Mouse (Mus musculus): ENCODE measurements around the gene Pik3r5.
A peak's percentile ranks its signal among the peaks of the same experiment; 100 is the strongest.

Gene Pik3r5

GRCm38 (mm10) chr11:68404185-68404584 is 27.7 kb upstream of the Pik3r5 start:
- DNase-seq, result no peak

- no peak for DNase-seq
These were observed 26.3 kb upstream of the Pik3r5 start for GRCm38 (mm10) chr11:68405576-68405975.

DNA sequence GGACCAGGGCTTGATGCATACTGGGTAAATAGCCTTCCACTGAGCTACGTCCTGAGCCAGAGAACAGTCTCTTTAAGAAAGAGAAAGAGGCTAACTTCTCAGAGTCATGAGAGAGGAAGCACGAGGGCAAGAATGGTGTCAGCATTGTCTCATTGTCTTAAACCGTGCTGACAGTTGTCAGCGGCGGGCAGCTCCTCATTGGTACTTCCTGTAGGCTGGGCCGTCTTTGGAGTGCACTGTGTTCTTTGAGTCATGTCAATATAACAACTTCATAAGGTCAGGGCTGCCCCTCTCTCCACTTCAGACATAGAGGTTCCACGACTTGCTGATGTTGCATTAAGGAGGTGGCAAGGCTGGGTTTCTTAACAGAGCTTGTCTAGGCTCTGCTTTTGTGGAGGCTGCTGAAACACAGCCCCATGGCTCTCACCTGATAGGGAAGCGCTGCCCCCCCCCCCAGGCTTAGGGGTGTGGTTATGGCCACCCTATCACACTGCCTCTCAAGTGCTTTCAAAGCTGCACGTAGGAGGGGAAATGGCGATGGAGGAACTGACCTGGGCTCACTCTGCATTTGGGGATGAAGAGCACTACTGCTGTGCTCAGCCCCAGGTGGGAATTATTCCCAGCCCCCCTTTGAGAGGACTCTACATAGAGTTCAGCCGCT is 24.5 kb upstream of the Pik3r5 start:
- no peak for DNase-seq

DNA sequence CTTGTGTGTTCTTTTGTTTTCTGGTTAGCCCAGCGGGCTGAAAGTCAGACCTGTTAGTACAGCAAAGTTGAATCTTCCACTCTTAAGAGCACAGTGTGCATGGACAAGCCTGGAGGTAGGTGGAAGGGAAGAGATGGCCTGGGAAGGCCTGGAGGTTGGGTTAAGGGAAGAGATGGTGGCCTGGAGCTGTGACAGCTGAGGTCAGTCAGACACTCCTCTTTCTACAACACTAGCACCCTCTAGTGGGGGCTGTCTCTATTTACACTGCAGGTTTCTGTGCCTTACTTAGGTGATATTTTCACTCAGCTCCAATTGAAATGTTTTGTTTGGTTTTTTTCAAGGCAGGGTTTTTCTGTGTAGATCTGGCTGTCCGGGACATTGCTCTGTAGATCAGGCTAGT is 23.8 kb upstream of the Pik3r5 start:
- DNase-seq, result peak; percentile 70

DNA sequence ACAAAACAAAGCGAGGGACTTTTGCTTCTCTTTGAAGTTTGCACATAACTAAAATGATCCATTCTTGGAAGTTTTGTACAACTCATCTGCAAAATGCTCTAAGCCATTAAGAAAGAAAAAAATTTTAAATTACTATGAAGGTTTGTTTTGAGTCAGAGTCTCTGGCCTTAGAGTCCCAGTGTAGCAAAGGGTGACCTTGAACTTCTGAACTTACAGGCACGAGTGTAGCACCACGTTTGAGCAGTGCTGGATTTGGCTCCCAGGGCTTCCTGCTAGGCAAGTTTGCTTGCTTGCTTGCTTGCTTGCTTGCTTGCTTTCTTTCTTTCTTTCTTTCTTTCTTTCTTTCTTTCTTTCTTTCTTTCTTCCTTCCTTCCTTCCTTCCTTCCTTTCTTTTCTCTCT is 14.9 kb upstream of the Pik3r5 start:
- no peak for DNase-seq

GRCm38 (mm10) chr11:68417831-68418230 is 14.1 kb upstream of the Pik3r5 start:
- DNase-seq, result no peak

DNA sequence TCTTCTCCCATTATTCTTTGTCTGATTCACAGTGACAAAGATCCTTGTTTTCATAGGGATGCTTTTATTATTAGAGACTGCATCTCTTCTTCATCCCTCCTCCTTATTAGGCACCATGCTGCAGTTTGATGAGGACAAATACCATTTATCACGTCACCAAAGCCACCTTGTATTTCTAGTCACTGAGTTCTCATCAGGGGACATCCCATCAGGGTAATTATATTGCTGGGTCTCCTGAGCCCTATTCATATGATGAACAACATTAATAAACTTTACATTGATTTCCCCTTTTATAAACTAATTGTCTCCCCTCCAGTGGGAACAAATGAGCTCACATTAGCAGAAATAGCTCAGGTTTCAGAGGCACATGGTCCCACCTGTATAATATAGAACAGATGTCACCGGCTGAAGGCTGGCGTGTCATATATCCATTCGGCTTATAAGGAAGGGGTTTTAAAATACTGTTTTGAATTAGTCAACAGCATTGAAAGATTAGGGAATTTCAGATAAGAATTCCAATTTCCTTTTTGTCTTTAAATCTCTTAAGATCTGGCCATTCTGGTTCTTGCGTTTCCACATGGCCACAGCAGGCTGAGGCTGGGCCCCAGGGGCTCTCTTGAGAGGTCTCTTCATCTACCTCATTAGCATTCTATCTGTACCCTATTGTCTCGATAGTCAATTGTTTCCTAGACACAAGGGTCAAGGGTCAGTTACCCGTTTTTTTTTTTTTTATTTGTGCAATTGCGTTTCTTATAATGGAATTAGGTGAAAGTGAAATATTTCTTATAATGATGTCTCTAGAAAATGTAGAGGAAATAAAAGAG is 6.2 kb upstream of the Pik3r5 start:
- no peak for DNase-seq

DNA sequence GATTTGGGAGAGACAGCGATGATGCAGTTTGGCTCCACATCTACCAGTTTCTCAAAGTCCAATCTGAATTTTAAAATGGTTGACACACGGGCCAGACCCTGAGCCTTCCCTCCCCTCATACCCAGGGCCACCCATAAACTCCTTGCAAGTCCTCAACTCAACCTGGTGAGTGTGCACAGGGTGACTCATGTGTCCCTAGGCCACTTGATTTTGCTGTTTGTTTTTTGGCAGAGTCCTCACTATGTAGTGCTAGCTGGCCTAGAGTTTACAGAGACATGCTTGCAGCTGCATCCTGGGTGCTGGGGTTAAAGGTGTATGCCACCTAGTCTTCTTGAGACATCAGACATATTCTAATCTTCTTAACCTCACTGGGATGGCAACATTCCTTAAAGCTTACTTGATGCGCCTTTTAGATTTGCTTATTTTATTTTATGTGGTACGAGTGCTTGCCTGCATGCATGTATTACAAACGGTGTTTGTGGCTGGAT is 4.8 kb upstream of the Pik3r5 start:
- DNase-seq, result no peak

DNA sequence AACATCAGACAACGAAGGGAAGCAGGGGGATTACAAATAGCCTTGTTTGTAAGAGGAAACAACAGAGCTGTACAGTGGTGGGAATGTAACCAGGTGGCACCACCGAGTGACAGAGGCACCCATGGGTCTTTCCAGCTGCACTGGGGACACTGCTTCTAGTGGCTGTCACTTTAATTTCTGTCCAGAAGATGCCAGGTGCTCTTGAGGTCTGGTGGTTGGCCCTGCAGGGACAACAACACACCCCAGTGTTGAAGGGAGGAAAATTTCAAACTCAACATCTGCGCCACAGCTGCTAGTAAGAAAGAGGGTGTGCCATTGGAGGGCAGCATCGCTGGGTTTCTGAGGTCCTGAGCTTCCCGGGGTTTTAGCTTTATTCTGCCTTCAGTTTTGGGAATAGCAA is 1.3 kb upstream of the Pik3r5 start:
- no peak for DNase-seq

- DNase-seq, result no peak
These were observed 570 bp downstream of the Pik3r5 start for GRCm38 (mm10) chr11:68432361-68433021.

DNA sequence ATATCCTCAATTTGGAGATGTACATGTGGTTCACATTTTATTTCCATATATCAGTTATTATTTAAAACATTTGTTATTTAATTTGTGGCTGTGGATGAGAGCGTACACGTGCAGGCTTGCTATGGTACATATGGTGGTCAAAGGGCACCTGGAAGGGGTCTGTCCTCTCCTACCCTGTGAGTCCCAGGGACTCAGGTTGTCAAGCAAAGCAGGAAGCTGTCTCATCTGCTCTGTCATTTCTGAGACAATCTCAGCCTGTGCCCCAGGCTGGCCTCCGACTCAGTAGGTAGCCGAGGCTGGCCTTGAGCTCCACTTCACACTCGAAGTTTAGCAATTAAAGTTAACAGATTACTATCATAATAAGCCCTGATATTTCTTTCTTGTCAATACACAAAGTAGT is 1.6 kb downstream of the Pik3r5 start:
- DNase-seq, result no peak

GRCm38 (mm10) chr11:68434697-68435096 is 2.8 kb downstream of the Pik3r5 start:
- no peak for DNase-seq

DNA sequence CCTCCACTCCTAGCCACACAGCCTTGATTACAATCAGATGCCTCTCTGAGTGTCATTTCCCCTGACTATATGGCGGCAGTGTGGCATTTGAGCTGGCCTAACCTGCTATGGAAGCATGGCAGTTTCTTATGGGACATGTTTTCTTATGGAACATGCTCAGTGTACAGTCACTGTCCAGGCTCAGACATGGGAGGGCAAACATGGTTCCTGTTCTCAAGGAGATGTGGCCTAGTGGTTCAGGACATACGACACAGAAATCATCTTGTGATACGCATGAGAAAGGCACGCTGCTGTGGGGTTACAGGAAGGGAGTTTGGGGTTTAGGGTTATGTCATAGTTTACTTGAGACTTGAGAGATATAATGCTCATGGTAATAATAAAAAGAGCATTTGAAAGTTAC is 3.7 kb downstream of the Pik3r5 start:
- DNase-seq, result no peak

GRCm38 (mm10) chr11:68436376-68436775 is 4.5 kb downstream of the Pik3r5 start:
- DNase-seq, result no peak

- DNase-seq, result no peak
These were observed 8.2 kb downstream of the Pik3r5 start for GRCm38 (mm10) chr11:68440100-68440499.

GRCm38 (mm10) chr11:68440965-68441364 is 9.0 kb downstream of the Pik3r5 start:
- no peak for DNase-seq

DNA sequence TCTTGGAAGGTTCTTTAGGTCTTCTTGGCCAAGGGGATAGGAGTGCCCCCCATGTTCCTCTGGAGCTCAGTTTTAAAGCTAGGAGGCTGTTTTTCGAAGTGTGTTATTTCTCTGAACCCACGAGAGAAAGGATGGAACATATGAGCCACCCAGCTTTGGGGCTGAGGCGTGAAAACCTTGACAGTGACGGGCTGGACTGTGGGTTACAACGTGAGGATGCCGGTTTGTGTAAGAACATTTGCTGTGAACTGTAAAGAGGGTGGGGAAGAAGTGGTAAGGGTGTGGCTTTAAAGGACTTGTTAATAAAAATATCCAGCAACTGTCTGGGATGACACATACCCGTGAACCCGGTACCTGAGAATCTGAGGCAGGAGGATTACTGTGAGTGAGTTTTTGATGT is 10.4 kb downstream of the Pik3r5 start:
- no peak for DNase-seq

- no peak for DNase-seq
These were observed 11.2 kb downstream of the Pik3r5 start for GRCm38 (mm10) chr11:68442983-68443638.

- no peak for DNase-seq
These were observed 14.0 kb downstream of the Pik3r5 start for GRCm38 (mm10) chr11:68445901-68446300.

DNA sequence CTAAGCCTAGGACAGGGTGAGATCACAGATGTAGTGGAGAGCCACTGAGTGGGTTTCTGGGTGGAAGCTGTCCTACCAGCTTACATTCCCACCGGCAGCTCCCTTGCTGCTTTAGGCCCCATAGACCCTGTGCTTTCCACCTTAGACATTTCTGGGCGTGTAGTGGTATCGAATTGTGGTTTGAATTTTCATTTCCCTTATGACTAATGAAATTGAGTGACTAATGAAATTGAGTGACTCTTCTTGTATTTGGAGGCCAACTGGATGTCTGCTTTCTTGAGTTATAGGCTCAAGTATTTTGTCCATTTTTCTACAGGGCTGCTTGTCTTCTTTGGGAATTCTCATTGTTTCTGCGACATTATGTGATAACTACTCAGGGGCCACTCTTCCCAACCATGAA is 14.6 kb downstream of the Pik3r5 start:
- no peak for DNase-seq

GRCm38 (mm10) chr11:68447242-68447641 is 15.3 kb downstream of the Pik3r5 start:
- no peak for DNase-seq

DNA sequence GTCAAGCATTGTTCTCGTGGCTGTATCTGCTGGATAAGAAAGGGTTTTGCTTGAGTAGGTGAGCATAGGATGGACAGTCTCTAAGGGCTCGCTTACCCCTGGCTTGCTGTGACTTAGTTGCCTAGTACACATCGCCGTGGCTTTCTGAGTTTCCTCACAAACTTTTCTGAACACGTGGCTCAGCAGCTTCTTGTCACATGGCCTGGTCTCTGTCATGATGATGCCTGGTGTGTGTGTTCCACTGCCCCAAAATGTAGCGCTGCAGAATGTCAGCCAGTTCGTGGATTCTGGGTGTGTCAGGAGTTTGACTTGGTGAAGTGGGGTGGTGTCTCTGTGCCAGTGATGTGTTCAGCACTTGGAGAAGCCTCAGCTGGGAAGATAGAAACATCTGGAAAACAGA is 16.4 kb downstream of the Pik3r5 start:
- DNase-seq, result no peak

DNA sequence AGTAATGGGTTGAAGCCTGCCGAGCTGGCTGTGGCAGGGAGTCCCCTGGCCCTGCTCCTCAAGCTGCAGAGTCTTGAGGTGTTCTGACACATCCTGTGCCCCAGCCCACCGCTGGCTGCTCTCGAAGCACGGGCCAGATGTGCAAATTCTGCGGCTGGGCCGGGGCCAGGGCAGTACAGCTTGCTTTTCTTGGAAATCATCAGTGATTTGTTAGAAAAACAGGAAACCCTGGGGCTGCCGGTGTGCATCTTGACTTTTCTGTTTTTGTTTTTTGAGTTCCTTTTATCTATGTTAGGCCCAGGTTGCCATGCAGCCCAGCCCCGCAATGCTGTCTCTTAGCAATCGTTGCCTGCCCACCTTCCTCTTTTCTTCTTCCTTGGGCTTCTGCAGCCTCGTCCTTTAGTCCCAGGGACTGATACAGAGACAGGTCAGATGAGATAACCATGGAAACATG is 19.4 kb downstream of the Pik3r5 start:
- no peak for DNase-seq

Data from cerebellum, adult 9-11 months (tissue).